Mouse (Mus musculus): ENCODE measurements around the gene Skap2.

DNA sequence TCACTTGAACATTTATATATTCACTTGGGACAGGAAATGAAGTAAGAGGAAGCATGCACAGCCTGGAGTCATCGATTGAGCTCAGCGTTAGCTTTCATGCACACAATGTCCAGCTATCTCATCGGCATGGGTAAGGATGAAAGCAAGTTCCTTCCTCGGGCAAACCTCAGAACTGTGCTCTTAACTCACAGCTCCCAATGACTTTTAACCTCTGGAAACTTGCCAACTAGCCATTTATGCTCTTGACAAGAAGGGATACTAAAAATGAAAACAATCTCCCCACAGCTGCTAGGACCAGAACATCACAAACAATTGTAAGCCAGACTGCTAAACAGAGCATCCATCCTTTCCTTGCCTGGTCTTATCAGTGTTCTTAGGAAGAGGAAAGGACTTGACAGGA lies 53.4 kb downstream of the Skap2 start:
- no peak for TF ChIP-seq EP300 (IDR thresholded peaks at IDR 0.05; ENCODE audit: low read depth)
- TF ChIP-seq CTCF (IDR thresholded peaks at IDR 0.05; ENCODE audit: low read depth), result no peak
